Mouse (Mus musculus) v-Abl transformed pro-B cells (cell line): Measurements from ENCODE around the gene Dynlrb1.

Source experiments
- in situ Hi-C, 2 experiments: fragments of 400-800 bp; cut with MboI; formaldehyde crosslinking; loops; one replicate each; pipeline ENCODE4 v1.15.1; 2025; ENCODE audit not compliant: unreplicated experiment in 2 of 2

Dynlrb1 gene

DNA sequence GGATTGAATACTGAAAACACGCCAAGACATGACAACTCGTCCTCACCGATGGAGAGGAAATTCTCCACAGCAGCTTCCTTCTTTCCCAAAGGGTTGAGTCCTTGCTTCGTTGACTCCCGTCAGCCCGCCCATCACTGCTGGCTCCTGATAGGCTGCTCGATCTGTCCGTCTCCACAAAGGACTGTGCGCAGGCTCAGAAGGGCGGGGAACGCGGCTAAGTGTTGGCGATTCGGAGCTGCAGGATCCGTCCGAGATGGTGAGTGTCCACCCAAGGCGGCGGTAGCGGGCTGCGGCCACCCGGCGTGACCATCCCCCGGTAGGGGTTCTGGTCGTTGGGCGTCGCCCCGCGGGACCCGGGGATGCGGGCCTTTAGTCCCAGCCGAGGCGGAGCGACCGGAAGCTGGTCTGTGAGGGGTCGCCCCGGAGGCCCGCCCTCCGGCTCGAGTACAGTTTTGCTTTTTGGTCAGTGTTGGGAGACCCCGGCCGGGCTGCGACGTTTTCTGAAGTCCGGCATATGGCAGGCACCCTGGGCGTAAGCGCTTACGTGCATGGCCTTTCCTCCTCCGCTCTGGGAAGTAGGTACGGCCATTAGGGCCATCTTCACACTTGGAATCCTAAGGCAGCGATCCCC is at the start of gene Dynlrb1:
Gene Dynlrb1, plus strand, starts transcription at position 172 of the 631 bp plus-strand sequence.
- in situ Hi-C loops = loop anchor here in 1 of 2 experiments (10.0 kb wide), 1 partner anchor 148 kb away; the partner anchor contains the start of gene Trp53inp2

DNA sequence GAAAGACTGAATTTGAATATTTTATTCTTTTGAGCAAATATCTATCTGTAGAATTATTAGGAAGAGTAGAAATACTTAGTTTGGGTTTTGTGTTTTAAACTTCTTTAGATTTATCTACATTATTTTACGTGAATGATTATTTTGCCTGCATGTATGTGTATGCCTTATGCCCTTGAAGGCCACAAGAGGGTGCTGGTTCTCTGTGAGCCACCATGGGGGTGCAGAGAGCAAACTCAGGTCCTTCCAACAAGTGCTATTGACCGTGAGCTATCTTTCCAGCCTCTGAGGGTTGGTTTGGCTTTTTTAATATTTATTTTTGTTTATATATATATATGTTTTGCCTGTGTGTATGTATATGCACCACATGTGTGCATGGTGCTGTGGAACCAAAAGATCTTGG is 28.9 kb upstream of the Dynlrb1 start:
- in situ Hi-C loops = loop anchor here (5.0 to 10.0 kb wide), 2 partner anchors 123 to 180 kb away; no protein-coding TSS in a partner anchor

DNA sequence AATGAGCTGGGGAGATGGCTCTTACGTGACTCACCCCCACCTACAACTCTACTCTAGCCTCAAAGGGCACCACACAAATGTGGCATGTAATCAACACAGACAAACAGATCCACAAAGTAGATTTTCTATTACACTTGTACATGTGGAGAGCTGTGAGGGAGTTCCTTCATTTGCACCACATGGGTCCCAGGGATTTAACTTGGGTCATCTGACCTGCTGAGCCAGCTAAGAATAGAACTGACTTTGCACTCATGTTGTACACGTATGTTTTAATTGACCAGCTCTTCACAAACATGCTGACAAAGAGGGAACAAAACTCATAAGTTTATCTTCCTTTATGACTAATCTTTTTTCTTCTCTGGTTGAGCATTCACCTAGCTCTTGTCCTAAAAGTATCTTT is 13.2 kb upstream of the Dynlrb1 start:
- in situ Hi-C loops = no loop called here

DNA sequence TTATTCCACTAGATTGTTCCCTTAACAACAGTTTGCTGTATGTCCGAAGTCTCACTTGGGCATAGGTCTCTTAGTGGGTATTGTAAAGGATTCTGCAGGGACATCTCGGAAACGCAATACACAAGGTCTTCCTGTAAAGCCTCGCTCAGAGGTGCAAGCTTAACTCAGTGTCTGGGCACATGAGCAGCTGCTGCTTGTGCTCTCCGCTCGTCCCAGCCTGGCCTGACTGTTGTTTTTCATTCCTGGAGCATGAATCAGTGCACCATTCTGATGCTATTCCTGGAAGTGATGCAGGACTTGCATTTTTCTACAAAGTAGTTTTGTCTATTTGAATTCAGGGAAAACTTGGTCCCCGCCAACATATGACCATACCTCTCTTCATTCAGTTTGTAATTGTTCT is 11.6 kb upstream of the Dynlrb1 start:
- in situ Hi-C loops = no loop called here

DNA sequence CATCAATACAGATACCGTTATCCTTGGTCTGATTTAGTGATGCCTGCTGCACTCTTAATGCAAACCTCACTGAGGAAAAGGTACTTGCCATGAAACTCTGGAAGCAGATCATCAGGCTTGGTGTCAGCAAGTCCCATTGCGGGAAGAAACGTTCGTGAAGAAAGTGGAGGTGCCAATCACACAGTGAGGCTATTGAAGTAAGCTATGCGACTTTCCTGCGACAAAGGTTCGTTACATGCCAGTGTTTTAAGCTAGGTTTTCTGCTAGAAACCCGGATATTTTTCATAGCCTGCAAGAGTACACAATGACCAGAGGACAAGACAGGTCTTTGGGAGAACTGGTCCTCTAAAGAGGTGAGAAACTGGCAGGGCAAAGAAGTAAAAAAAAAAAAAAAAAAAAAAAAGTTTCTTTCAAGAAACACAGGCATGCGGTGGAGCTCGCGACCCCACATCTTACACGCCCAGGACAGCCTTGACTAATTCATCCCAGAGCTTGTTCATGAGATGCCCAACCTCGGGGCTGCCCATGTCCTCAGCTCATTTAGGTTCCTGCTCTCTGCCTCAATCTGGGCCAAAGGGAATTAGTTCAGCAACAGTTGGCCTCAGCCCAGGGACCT is 479 bp upstream of the Dynlrb1 start:
- in situ Hi-C loops = loop anchor here in 1 of 2 experiments (10.0 kb wide), 1 partner anchor 149 kb away; the partner anchor contains the start of gene Trp53inp2

DNA sequence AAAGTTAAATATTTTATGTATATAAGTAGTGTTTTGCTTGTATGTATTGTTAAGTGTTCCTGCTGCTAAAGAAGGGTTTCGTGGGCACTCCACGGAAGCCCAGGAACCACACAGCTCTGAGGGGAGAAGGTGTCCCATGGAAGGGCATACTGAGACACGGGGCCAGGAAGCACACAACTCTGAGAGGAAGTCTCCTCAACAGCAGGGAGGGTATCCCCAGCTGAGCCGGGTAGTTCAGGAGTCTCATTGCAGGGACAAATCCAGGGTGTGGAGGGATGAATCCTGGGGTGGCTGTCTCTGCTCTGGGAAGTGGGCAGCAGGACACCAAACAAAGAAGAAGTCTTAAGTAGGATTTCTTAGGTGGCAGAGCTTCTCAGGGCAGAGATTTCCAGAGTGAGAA is 943 bp downstream of the Dynlrb1 start:
- in situ Hi-C loops = loop anchor here in 1 of 2 experiments (10.0 kb wide), 1 partner anchor 148 kb away; the partner anchor contains the start of gene Trp53inp2

DNA sequence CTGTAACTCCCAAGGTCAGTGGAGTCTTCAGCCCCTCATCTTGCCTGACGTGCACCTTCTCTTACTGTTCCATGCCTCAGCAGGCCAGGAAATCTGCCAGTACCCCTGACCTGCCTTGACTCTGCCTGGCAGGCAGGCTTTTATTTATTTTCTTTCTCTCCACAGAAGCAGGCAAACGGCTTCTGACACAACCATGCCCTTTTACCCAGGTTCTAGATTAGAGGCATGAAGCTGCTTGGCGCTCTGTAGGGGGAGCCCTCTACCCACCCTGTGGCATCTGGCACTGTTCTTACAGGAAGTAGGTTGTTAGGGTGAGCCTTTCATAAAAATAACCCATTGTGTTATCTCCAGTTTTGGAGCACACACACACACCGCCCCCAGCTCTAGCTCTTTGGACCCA is 4.6 kb downstream of the Dynlrb1 start:
- in situ Hi-C loops = no loop called here

DNA sequence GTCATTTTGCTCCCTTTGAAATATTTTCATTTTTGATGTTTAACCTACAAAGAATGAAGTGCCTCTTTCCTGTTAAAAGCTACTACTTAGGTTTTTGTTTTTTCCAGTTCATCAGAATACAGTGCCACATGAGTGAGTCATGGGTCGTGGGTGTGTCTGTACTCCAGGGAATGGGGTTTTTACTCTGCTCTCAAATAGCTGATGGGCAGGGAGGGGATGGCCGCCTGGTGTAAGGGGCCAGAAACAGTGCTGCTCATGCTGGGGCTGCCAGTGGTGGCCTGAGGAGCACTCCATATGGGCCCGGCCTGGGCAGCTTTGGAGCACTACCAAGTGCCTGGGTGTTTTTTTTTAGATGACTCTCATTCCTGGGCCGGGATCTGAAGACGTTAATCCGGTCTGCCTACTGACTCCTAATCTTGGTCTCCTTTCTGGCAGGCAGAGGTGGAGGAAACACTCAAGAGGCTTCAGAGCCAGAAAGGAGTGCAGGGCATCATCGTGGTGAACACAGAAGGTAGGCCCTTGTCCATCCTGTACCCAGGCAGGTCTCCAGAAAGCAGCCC is 6.0 kb downstream of the Dynlrb1 start:
- in situ Hi-C loops = no loop called here

DNA sequence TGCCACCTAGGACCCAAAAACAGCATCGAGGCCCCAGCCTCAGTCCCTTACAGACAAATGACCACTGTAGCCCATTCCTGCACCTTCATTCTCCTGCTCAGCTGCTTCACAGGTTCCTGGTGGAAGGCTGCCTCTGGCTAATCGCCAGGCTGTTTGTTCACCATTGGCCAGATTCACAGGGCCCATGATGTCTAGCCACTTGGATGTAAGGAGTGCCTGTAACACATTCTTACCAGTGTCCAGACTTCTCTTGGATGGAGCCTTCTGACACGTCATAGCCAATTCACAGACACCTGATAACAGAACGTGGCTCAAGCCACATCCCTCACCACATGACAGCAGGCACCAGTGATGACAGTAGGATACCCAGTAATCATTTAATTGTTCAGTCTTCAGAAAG is 9.9 kb downstream of the Dynlrb1 start:
- in situ Hi-C loops = no loop called here

DNA sequence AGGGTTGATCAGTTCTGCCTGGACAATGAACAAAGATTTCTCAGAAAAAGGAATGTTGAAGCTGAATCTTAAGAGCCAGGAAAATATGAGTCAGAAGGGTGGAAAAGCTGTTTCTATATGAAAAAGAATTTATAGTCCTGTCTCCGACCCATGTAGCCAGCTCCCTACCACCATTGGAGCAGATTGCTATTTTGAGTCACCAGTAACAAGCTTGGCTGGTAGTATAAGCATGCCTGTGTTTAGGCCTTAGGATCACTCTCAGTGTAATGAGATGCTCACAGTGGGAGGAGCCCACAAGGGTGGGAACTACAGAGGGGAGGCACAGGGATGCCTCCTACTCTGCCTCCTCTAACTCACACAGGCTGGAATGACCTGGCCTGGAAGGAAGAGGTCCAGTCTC is 11.9 kb downstream of the Dynlrb1 start:
- in situ Hi-C loops = no loop called here

DNA sequence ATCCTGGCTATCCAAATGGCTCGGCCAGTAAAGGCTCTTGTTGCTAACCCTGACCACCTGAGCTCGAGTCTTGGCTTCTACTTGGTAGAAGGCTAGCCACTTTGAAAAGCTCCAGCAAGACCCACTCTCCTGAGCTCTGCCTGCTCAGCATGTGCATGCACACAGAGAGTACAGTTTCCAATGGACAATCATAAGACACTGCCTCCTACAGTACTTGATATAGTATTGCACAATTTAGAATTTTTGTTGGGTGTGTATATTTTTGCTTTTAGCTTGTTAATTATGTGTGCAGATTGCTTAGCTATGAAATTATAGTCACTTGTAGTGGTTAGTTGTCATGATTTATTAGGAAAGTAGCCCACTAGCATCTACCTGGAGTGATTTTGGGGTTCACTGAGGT is 12.4 kb downstream of the Dynlrb1 start:
- in situ Hi-C loops = no loop called here

DNA sequence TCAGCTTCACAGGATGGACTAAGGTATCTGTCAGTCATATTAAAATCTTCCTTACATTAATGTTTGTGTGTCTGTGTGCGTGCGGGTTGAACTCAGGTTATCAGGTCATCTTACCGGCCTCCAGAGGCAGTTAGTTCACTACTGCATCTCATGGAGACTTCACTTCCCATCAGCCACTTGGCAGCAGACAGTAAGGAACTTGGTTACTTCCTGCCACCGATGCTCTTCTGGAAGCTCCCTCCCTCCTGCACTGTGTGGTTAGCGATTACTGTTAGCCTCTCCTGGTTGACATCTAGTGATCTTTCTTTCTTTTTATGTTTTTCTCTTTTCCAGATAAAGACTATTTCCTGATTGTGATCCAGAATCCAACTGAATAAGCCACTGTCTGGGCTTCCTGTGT is 13.3 kb downstream of the Dynlrb1 start:
- in situ Hi-C loops = no loop called here

DNA sequence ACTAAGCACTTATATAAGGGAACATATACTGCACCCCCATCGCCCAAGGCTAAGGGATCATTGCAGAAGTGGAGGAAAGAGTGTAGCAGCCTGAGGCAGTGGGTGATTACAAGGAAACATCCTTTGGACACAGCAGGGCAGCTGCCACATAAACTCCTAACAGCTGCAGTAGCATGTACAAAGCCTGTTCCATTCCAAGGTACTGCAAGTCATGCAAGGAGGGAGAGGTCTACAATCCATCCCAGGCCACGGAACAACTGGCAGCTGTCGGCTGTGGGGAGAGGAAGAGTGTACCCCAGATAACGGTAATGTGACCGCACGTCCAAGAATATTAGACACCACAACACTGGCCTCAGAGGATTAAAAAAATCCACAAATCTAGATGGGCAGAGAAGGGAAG is 29.2 kb downstream of the Dynlrb1 start:
- in situ Hi-C loops = no loop called here

DNA sequence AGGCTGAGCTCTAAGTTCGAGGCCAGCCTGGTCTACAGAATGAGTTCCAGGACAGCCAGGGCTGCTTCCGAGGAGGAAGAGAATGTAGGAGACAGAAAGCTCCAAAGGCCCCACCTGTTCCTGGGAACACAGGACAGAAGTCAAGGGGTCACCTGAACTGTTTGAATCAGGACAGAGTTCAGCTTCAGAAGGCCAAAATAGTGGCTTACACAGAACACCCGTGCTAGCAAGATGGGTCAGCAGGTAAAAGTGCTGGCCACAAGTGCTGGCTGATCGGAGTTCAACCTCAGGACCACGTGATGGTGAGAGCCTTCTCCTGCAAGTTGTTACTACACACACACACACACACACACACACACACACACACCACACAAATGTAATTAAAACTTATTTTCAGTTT is 30.6 kb downstream of the Dynlrb1 start:
- in situ Hi-C loops = no loop called here

DNA sequence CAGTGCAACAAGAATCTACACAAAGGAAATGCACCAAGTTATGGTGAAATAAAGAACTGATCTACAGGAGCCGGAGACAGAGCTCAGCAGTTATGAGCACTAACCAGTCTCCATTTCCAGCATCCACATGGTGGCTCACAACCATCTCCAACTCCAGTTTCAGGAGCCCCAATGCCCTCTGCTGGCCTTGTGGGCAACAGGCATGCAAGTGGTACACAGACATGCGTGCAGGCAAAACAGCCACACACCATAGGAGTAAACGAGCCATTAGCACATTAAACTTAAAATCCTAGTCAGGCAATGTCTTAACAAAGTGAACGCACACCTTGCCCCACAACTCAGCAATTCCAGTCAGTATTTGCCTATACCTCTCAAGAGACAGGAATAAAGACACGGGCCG is 35.6 kb downstream of the Dynlrb1 start:
- in situ Hi-C loops = no loop called here

DNA sequence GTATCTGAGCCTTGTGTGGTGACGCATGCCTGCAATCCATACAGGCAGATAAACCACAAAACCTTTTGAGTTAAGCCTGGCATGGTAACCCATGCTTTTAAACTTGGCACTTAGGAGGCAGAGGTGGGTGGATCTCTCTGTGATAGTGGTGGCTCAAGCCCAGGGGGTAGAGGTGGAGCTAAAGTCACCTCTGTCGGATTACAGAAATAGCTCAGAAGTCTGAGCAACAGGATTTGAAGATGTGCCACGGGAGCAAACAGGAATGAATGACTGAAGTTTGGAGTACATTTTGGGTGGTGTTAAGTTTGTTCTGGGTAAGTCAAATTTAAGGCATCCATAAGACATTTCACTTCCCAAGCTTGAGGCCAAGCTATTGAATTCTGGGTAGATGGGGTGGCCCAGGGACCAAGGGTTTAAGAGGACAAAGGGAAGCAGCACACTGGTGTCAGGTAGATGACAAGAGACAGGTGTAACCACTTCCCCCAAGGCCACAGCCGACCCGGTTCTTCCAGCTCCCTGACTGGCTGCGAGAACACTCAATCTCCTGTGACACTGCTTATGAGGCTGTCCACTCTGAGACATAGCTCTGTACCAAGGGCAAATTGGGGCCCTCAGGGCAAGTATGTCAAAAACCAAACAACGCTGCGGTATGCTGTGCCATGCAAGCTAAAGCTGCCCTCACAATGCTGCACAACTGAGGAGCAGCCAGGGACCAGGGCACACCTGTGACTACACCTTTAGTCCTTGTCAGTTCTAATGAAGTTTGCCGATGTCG is 36.2 kb downstream of the Dynlrb1 start:
- in situ Hi-C loops = no loop called here

DNA sequence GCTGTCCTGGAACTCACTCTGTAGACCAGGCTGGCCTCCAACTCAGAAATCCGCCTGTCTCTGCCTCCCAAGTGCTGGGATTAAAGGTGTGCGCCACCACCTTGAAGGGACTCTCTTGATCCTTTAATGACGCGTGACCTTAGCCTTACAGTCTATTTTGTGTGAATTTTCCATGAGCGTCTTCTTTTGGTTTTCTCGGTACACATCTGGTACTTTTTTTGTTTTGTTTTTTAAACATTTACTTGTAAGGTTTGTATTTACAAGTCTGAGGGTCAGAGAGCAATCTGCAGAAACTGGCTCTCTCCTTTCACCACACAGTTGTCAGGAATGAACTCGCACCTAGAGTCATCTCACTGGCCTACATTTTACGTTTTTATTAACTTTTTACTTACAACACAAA is 37.3 kb downstream of the Dynlrb1 start:
- in situ Hi-C loops = no loop called here

DNA sequence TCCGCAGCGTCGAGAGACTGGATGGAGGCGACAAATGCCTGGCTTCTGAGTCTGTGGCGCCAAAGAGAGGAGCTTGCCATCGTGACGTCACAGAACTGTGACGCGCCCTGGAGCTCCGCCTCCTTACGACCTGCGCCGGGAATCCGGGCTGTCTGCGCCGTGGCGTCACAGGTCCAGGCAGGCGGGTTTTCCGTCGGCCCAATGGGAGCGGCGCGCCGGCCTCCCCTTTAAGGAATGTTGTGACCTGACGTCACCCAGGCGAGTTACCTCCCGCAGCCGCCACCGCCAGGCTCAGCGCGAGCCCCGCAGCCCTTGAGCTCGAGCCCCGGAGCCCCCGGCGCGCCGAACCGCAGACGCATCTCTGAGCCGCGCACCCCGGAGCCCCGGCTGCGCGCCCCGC is 39.9 kb downstream of the Dynlrb1 start, which contains the start of gene Map1lc3a:
Gene Map1lc3a, plus strand, starts transcription at position 103 of the 400 bp plus-strand sequence.
- in situ Hi-C loops = no loop called here

DNA sequence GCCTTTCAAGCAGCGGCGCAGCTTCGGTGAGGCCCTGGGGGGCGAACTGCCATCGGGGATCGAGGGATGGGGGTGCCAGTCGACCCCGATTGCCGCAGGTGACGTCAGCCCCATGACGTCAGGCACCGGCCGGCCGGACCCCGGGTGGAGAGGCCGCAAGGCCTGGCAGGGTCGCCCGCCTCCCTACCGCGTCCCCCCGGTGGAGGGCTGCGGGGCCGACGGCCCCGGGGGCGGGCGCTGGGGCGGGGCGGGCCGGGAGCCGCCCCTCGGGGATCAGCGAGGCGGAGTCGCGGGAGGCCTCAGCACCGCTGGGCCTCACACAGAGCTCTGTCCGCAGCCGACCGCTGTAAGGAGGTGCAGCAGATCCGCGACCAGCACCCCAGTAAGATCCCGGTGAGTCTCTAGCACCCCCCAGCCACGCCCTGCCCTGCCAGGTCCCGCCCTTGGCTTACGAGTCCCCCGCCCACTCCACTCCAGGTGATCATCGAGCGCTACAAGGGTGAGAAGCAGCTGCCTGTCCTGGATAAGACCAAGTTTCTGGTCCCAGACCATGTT is 40.4 kb downstream of the Dynlrb1 start:
- in situ Hi-C loops = no loop called here

DNA sequence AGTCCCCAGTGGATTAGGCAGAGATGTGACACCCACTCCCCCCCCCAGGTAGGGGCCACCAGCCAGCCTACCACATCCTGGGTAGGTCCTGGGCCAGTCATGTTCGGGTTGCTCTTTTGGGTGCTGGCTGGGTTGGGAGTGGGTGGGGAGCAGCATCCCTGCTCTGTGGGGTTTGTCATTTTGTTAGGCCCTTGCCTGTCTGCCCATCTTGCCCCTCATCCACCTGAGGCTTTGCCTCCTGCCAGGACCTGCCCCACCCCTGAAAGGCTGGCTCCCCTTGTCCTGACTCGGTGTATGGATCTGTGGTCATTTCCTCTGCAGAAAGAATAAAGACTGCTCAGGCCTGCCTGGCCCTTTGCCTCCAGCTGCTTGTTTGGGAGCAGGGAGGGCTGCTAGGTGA is 41.4 kb downstream of the Dynlrb1 start:
- in situ Hi-C loops = no loop called here

DNA sequence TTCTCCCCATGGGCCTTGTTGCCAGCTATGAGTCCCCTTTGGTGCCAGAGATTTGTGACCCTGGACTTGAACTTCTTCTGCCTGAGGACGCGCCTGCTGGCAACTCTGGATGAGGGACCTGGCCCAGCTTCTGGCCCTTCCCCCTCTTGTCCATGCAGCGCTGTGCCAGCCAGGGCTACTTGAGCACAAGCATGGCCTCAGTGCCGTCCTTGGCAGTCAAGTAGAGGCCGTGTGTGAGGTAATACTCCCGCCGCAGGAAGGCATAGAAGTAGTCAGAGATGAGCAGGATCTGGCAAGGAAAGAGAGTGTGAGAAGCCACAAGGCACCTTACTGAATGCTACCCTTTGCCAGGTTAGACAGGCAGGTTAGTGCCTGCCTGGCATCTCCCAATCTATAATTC is 42.0 kb downstream of the Dynlrb1 start:
- in situ Hi-C loops = no loop called here
